Mouse (Mus musculus): ENCODE measurements around the gene Ncapd2. TPM values are rescaled to one million over a fixed set of nuclear protein-coding genes. Genes with fewer than 3 reads are reported as not detected.

Gene Ncapd2
- polyA plus RNA-seq, 1 experiment from 2014 or later = 109 TPM

DNA sequence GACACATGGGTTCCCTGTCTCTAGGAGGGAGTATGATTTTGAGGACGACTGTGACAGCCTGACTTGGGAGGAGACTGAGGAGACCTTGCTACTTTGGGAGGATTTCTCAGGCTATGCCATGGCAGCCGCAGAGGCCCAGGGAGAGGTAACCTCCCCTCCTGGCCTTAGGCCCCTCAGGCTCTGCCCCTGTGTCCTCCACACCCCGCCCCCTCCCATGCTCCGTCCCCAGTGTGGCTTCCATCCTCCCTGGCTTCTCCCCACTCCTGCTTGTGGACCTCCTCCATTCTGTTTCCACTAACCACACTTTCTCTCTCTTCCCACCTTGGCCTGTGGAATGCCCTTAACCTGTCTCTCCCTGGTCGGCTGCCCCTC, 38.5 kb downstream of the Ncapd2 start:
- no peak overlapping the region for H3K4me3 ChIP-seq (ENCODE audit: low read depth, low read length)
- no peak overlapping the region for H3K27ac ChIP-seq (ENCODE audit: low read depth)
- no peak overlapping the region for H3K9ac ChIP-seq (ENCODE audit: low read length)
- no peak overlapping the region for H3K4me2 ChIP-seq (ENCODE audit: low read length)
- no peaks in the 10 kb centered on the region for H3K27me3 ChIP-seq (replicated peaks; ENCODE audit: control insufficient read depth, insufficient read depth, low read length)
- H3K9me3 ChIP-seq (ENCODE audit: control insufficient read depth, low read length) = no peaks in the 10 kb centered on the region
- ATAC-seq (replicated peaks; ENCODE audit: low FRiP score, low TSS enrichment, low read depth) = no peak
- no peak for DNase-seq (ENCODE audit: low spot score)
- H3K4me1 ChIP-seq (replicated peaks; ENCODE audit: control insufficient read depth, insufficient read depth, low read length) = peaks cover 11% of the 10 kb centered on the region; the same call in 1 of the 2 replicates
- whole genome bisulfite sequencing = 90% methylated on average over 5 of the region's 5 CpGs
- peaks cover 24% of the 10 kb centered on the region for H3K36me3 ChIP-seq (ENCODE audit: control insufficient read depth, insufficient read depth, low read length)

- H3K4me2 ChIP-seq (ENCODE audit: low read length) = no peak overlapping the region
- no peak overlapping the region for H3K27ac ChIP-seq (ENCODE audit: low read depth)
- no peaks in the 10 kb centered on the region for H3K27me3 ChIP-seq (replicated peaks; ENCODE audit: control insufficient read depth, insufficient read depth, low read length)
- peaks cover 16% of the 10 kb centered on the region; the same call in 1 of the 2 replicates for H3K4me1 ChIP-seq (replicated peaks; ENCODE audit: control insufficient read depth, insufficient read depth, low read length)
- ATAC-seq (replicated peaks; ENCODE audit: low FRiP score, low TSS enrichment, low read depth) (no peak), DNase-seq (ENCODE audit: low spot score) (no peak)
- 79% methylated on average over 22 of the region's 22 CpGs for WGBS
- H3K9me3 ChIP-seq (ENCODE audit: control insufficient read depth, low read length) = no peaks in the 10 kb centered on the region
- H3K4me3 ChIP-seq (ENCODE audit: low read depth, low read length) = no peak overlapping the region
- H3K36me3 ChIP-seq (ENCODE audit: control insufficient read depth, insufficient read depth, low read length) = peaks cover 21% of the 10 kb centered on the region
- H3K9ac ChIP-seq (ENCODE audit: low read length) = no peak overlapping the region
Observed at GRCm38 (mm10) chr6:125152212-125153017, 39.1 kb downstream of the Ncapd2 start.

DNA sequence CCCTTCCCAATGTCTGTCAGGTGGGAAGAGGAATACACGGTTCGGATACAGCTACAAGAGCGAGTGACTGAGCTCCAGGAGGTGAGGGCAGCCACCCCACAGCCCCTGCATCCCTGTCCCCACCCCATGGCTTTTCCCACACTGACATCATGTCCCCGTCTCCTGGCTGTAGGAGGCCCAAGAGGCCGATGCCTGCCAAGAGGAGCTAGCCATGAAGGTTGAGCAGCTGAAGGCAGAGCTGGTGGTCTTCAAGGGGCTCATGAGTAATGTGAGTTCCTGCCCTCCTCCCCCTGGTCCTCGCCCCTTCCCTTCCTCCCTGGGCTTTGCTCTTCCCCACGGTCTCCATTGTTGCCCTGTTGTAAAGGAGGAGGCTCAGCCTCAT, 41.9 kb downstream of the Ncapd2 start:
- Histone ChIP-seq H3K9ac (ENCODE audit: low read length) (no peak overlapping the region), H3K27ac (ENCODE audit: low read depth) (no peak overlapping the region), H3K27me3 (replicated peaks; ENCODE audit: control insufficient read depth, insufficient read depth, low read length) (no peaks in the 10 kb centered on the region), H3K4me2 (ENCODE audit: low read length) (no peak overlapping the region), H3K4me3 (ENCODE audit: low read depth, low read length) (no peak overlapping the region), H3K36me3 (ENCODE audit: control insufficient read depth, insufficient read depth, low read length) (peaks cover 21% of the 10 kb centered on the region), H3K4me1 (replicated peaks; ENCODE audit: control insufficient read depth, insufficient read depth, low read length) (peaks cover 35% of the 10 kb centered on the region), H3K9me3 (ENCODE audit: control insufficient read depth, low read length) (no peaks in the 10 kb centered on the region)
- WGBS = 73% methylated on average over 7 of the region's 7 CpGs
- no peak for ATAC-seq (replicated peaks; ENCODE audit: low FRiP score, low TSS enrichment, low read depth)
- DNase-seq (ENCODE audit: low spot score) = no peak

DNA sequence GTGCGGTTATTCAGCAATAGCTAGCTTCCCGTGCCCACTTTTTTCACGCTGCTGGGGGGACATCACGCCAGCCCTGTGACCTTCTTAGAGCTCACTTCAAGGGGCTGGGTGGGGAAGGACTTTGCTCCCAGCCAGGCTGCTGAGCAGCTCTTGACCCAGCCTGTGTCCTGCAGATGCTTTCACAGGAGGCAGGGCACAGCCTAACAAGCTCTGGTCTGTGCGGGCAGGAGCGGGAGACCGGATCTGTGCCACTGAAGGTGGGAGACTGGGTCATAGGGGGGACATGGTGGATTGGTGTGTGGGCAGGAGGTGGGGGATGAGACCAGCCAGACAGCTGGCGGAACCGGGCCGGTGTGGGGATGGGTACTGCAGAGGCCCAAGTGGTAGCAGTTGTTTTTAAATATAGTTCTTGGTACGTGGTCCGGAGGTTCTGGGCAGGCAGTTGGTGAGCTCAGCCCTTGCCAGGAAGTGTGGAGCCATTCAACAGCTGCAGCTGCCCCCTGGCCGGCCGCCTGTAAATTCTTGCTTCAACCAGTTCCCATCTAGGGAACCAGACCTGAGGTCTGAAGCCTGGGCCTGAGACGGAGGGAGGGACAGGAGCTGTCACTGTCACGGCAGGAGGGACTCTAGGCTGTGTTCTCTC, 42.5 kb downstream of the Ncapd2 start:
- Histone ChIP-seq H3K27me3 (replicated peaks; ENCODE audit: control insufficient read depth, insufficient read depth, low read length) (no peaks in the 10 kb centered on the region), H3K4me3 (ENCODE audit: low read depth, low read length) (no peak overlapping the region), H3K4me2 (ENCODE audit: low read length) (0 out of 2 replicates have a peak overlapping the region, but pooled peaks have one; percentile 16), H3K9me3 (ENCODE audit: control insufficient read depth, low read length) (no peaks in the 10 kb centered on the region), H3K9ac (ENCODE audit: low read length) (no peak overlapping the region), H3K36me3 (ENCODE audit: control insufficient read depth, insufficient read depth, low read length) (peaks cover 25% of the 10 kb centered on the region), H3K27ac (ENCODE audit: low read depth) (no peak overlapping the region), H3K4me1 (replicated peaks; ENCODE audit: control insufficient read depth, insufficient read depth, low read length) (peaks cover 37% of the 10 kb centered on the region)
- WGBS = 74% methylated on average over 16 of the region's 16 CpGs
- ATAC-seq (replicated peaks; ENCODE audit: low FRiP score, low TSS enrichment, low read depth) (no peak), DNase-seq (ENCODE audit: low spot score) (peak; percentile 52)

- H3K4me1 ChIP-seq (replicated peaks; ENCODE audit: control insufficient read depth, insufficient read depth, low read length) = peaks cover 37% of the 10 kb centered on the region
- H3K4me2 ChIP-seq (ENCODE audit: low read length) = peak overlapping the region; percentile 16; the same call in 1 of the 2 replicates
- no peaks in the 10 kb centered on the region for H3K27me3 ChIP-seq (replicated peaks; ENCODE audit: control insufficient read depth, insufficient read depth, low read length)
- 63% methylated on average over 18 of the region's 18 CpGs for WGBS
- peaks cover 26% of the 10 kb centered on the region for H3K36me3 ChIP-seq (ENCODE audit: control insufficient read depth, insufficient read depth, low read length)
- DNase-seq (ENCODE audit: low spot score) (no peak), ATAC-seq (replicated peaks; ENCODE audit: low FRiP score, low TSS enrichment, low read depth) (no peak)
- H3K9me3 ChIP-seq (ENCODE audit: control insufficient read depth, low read length) = no peaks in the 10 kb centered on the region
- no peak overlapping the region for H3K27ac ChIP-seq (ENCODE audit: low read depth)
- no peak overlapping the region for H3K4me3 ChIP-seq (ENCODE audit: low read depth, low read length)
- H3K9ac ChIP-seq (ENCODE audit: low read length) = no peak overlapping the region
Observed at GRCm38 (mm10) chr6:125148251-125148925, 43.1 kb downstream of the Ncapd2 start.

GRCm38 (mm10) chr6:125147329-125147728, 44.2 kb downstream of the Ncapd2 start:
- peaks cover 25% of the 10 kb centered on the region for H3K36me3 ChIP-seq (ENCODE audit: control insufficient read depth, insufficient read depth, low read length)
- H3K27ac ChIP-seq (ENCODE audit: low read depth) = no peak overlapping the region
- 54% methylated on average over 10 of the region's 10 CpGs for WGBS
- H3K4me2 ChIP-seq (ENCODE audit: low read length) = peak overlapping the region; percentile 69; the same call in 1 of the 2 replicates
- DNase-seq (ENCODE audit: low spot score) = no peak
- no peak for ATAC-seq (replicated peaks; ENCODE audit: low FRiP score, low TSS enrichment, low read depth)
- no peaks in the 10 kb centered on the region for H3K27me3 ChIP-seq (replicated peaks; ENCODE audit: control insufficient read depth, insufficient read depth, low read length)
- H3K9me3 ChIP-seq (ENCODE audit: control insufficient read depth, low read length) = no peaks in the 10 kb centered on the region
- no peak overlapping the region for H3K4me3 ChIP-seq (ENCODE audit: low read depth, low read length)
- H3K4me1 ChIP-seq (replicated peaks; ENCODE audit: control insufficient read depth, insufficient read depth, low read length) = peaks cover 37% of the 10 kb centered on the region
- no peak overlapping the region for H3K9ac ChIP-seq (ENCODE audit: low read length)

DNA sequence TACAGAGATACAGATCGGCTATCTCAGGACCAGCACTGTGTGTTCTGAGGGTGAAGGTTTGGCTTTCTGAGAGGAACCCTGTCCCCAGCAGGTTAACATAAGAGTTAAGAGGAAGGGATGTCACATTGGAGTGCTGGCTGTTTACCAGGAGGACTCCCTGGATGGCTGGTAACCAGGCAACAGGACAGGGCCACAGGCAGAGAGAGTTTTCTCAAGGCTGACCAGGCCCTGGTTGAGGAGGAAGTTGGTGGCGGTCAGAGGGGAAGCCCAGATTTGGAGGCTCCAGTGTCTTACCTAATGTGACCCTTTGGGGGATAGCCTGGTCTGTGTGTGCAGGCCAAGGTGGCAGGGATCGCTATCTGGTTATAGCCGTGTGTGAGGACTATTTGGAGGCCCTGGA, 44.7 kb downstream of the Ncapd2 start:
- DNase-seq (ENCODE audit: low spot score) (no peak), ATAC-seq (replicated peaks; ENCODE audit: low FRiP score, low TSS enrichment, low read depth) (no peak)
- Histone ChIP-seq H3K27ac (ENCODE audit: low read depth) (no peak overlapping the region), H3K4me3 (ENCODE audit: low read depth, low read length) (no peak overlapping the region), H3K9me3 (ENCODE audit: control insufficient read depth, low read length) (no peaks in the 10 kb centered on the region), H3K27me3 (replicated peaks; ENCODE audit: control insufficient read depth, insufficient read depth, low read length) (no peaks in the 10 kb centered on the region), H3K4me1 (replicated peaks; ENCODE audit: control insufficient read depth, insufficient read depth, low read length) (peaks cover 37% of the 10 kb centered on the region), H3K9ac (ENCODE audit: low read length) (no peak overlapping the region), H3K36me3 (ENCODE audit: control insufficient read depth, insufficient read depth, low read length) (peaks cover 25% of the 10 kb centered on the region), H3K4me2 (ENCODE audit: low read length) (peak overlapping the region; percentile 69)
- WGBS = 78% methylated on average over 4 of the region's 4 CpGs

DNA sequence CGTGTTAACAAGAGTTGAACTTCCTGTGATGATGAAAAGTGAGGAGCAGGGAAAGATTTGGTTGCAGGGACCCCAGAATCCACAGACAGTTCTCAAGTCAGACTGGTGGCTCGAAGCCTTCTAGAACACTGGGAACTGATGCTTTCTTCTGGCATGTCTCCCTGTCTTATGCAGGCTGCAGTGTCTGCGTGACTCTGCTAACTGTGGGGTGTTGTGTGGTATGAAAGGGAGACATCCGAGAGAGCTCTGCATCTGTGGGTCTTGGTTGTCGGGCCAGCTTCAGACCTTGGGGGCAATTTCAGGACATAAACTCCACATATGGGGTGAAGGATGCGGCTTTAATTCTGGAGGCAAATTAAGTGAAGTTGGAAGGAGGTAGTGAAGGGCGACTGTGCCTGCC, 45.4 kb downstream of the Ncapd2 start:
- Histone ChIP-seq H3K9me3 (ENCODE audit: control insufficient read depth, low read length) (no peaks in the 10 kb centered on the region), H3K4me2 (ENCODE audit: low read length) (peak overlapping the region; percentile 69), H3K9ac (ENCODE audit: low read length) (peak overlapping the region; percentile 58), H3K36me3 (ENCODE audit: control insufficient read depth, insufficient read depth, low read length) (peaks cover 32% of the 10 kb centered on the region), H3K4me1 (replicated peaks; ENCODE audit: control insufficient read depth, insufficient read depth, low read length) (peaks cover 37% of the 10 kb centered on the region), H3K4me3 (ENCODE audit: low read depth, low read length) (peak overlapping the region; percentile 50), H3K27me3 (replicated peaks; ENCODE audit: control insufficient read depth, insufficient read depth, low read length) (no peaks in the 10 kb centered on the region), H3K27ac (ENCODE audit: low read depth) (peak overlapping the region; percentile 85; the same call in 1 of the 2 replicates)
- WGBS = 64% methylated on average over 7 of the region's 7 CpGs
- DNase-seq (ENCODE audit: low spot score) = no peak
- no peak for ATAC-seq (replicated peaks; ENCODE audit: low FRiP score, low TSS enrichment, low read depth)
